Mouse (Mus musculus) layer of hippocampus, adult 9-10 months (tissue): ENCODE measurements around the gene Klk13.

Source experiments
- DNase-seq: peaks from one replicate; pipeline ENCODE4 v3.0.0; 2022; ENCODE audit warnings: low spot score

The Klk13 gene

DNA sequence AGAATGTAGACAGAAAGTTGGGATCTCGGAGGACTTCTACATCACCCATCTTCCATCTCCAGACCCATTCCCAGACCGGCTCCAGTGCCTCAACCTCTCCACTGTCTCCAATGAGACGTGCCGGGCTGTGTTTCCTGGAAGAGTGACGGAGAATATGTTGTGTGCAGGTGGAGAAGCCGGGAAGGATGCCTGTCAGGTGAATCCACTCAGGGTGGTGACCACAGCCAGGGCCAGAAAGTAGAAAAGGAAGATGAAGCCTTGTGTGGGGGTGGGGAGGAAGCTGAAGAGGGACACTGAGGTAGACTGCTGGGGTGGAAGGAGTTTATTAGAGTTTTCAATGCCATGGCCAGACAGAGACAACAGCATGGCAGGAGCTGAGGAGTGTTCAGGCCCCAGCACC is 59.5 kb downstream of the Klk13 start:
- DNase-seq, result no peak

- no peak for DNase-seq
These were observed 60.5 kb downstream of the Klk13 start for GRCm38 (mm10) chr7:43772901-43773300.

DNA sequence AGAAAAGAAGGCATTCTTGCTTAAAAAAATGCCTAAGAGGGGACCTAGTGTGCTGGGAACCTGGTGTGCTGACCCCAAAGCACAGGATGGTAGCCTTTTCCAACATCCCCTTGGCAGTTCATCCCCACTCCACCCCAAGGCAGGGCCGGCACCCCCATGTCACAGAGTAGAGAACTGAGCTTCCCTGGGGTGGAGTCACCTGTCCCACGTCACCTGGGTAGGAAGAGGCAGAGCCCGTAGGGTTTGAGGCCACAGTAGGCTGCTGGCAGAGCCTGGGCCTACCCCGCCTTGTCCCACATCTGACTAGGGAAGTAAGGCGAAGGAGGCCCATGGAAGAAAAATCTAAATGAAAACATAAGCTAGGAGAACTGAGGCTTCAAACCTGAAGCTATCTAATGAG is 62.0 kb downstream of the Klk13 start, which contains the start of gene Klk11:
Gene Klk11 (plus strand): TSS at position 241 of the 400 bp plus-strand sequence.
- DNase-seq, result no peak

DNA sequence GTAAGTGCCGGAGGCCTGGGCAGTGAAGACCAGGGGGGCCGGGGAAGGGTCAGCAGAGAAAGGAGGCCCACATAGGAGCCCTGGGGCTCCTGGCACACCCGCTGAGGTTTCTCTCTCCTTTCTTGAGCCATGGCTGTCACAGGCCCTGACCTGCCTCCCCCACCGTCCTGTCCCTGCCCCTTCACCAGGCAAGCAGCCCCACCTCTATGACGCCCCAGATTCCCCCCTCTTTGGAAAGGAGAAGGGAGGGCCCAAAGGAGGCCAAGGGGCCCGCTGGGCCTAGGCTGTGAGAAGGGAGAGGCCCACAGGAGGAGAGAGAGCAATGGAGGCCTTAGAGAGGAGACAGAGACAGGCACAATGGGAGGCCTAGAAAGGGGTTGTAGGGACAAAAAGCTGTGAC is 62.4 kb downstream of the Klk13 start:
- no peak for DNase-seq

DNA sequence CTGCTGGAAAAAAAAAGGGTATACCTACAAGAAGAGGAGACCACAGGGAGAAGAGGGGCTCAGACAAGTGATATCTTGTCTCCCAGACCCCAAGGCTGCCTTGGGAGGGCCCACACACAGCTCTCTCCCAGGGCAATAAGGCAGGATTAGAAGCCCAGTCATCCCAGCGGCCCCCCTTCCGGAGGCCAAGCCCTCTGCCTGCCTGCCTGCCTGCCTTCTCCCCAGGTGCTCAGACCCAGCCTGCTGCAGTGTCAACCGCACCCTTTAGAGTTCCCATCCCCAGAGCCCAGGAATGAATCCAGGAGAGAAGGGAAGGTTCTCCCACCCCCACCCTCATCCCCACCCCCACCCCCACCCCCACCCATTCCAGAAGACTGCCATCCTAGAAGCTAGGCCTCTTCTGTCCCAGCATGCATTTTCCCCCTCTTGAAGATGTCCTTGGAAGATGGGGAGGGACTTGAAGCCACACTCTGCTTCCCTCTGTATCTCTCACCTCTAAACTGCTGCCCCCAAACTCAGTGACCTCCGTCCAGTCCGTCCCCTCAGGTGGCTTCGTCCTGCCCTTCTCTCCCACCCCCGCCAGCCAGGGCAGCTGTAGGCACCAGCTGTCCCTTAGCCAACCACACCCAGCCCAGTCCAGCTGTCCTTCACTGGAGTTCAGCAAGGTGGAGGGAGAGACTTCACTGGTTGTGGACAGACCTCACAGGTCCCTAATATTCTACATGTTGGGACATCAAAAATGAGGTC is 63.1 kb downstream of the Klk13 start:
- DNase-seq, result no peak

GRCm38 (mm10) chr7:43776506-43776905 is 64.1 kb downstream of the Klk13 start:
- no peak for DNase-seq
